Mouse (Mus musculus) lung, embryonic 16.5 days (tissue): ENCODE results near the gene Lasp1. TPM values are rescaled to one million over a fixed set of nuclear protein-coding genes. Genes with fewer than 3 reads are reported as not detected.
"Not testable (repeated sequence)": the region's sequence is repeated elsewhere in the genome, so short reads cannot be mapped to it uniquely, and the experiment has no call there.

Source experiments
- ATAC-seq: fragments of 200-750 bp; cut with Nextera tagmentation; 2 replicates; pipeline ENCODE4 v1.8.0; 2017; ENCODE audit warnings: low read depth, mild to moderate bottlenecking, moderate library complexity
- H3K27ac ChIP-seq: fragments of 300-500 bp; sonication (generic); 2 replicates; pipeline ENCODE4 v1.5.1; 2014; ENCODE audit warnings: mild to moderate bottlenecking, control low read depth, low read length
- H3K27me3 ChIP-seq: fragments of 300-500 bp; sonication (generic); 2 replicates; pipeline ENCODE4 v1.6.1; 2014; ENCODE audit warnings: low read depth, low read length, mixed read lengths; ENCODE audit not compliant: control insufficient read depth, insufficient read depth
- H3K36me3 ChIP-seq: fragments of 300-500 bp; sonication (generic); 2 replicates; pipeline ENCODE4 v1.6.1; 2014; ENCODE audit warnings: low read length; ENCODE audit not compliant: control insufficient read depth, insufficient read depth
- H3K4me1 ChIP-seq: fragments of 300-500 bp; sonication (generic); replicated peaks from 2 replicates; pipeline ENCODE4 v1.6.1; 2014; ENCODE audit warnings: low read length, mixed read lengths; ENCODE audit not compliant: control insufficient read depth, insufficient read depth
- H3K4me2 ChIP-seq: fragments of 300-500 bp; sonication (generic); 2 replicates; pipeline ENCODE4 v1.6.1; 2014; ENCODE audit warnings: low read depth, low read length, control low read depth
- H3K4me3 ChIP-seq: fragments of 300-500 bp; sonication (generic); 2 replicates; pipeline ENCODE4 v1.5.1; 2014; ENCODE audit warnings: mild to moderate bottlenecking, low read length, control low read depth
- H3K9ac ChIP-seq: fragments of 300-500 bp; sonication (generic); 2 replicates; pipeline ENCODE4 v1.6.1; 2014; ENCODE audit warnings: low read length, control low read depth
- H3K9me3 ChIP-seq: fragments of 300-500 bp; sonication (generic); 2 replicates; pipeline ENCODE4 v1.6.1; 2016; ENCODE audit warnings: low read length; ENCODE audit not compliant: control insufficient read depth
- WGBS: fragments of 180-500 bp; shearing (Covaris S2); extraction: QIAGEN DNeasy Blood & Tissue Kit; methylation state at CpG from one replicate; pipeline ENCODE4 v1.1.7; 2014; 5-methylcytosine and 5-hydroxymethylcytosine counted together
- polyA plus RNA-seq: library from polyadenylated mRNA; unstranded; fragments of >200 nt; fragmentation: Nextera tagmentation; extraction: Ambion mirVana; gene quantifications from 2 replicates; pipeline ENCODE4 v1.2.1, GENCODE M21; 2015

The Lasp1 gene
- polyA plus RNA-seq, 1 experiment from 2014 or later = 167 TPM

DNA sequence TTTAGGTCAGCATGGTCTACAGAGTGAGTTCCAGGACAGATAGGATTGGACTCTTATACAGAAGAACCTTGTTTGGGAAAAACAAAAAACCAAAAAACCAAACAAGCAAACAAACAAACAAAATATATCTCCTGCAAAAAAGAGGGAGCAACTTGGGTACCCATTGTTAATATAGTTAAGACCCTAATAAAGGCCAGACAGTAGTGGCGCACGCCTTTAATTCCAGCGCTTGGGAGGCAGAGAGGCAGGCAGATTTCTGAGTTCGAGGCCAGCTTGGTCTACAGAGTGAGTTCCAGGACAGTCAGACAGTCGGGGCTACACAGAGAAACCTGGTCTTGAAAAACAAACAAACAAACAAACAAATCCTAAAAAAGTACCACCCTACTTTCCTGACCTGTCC lies 9.1 kb upstream of the Lasp1 start:
- Histone ChIP-seq H3K9ac (no peak overlapping the region), H3K9me3 (0 out of 2 replicates have a peak, but pooled peaks cover 2% of the 10 kb centered on the region), H3K4me1 (no peaks in the 10 kb centered on the region), H3K27me3 (no peaks in the 10 kb centered on the region), H3K4me3 (no peak overlapping the region), H3K36me3 (no peaks in the 10 kb centered on the region), H3K27ac (no peak overlapping the region), H3K4me2 (no peak overlapping the region)
- no peak for ATAC-seq
- WGBS = 78% methylated on average over 5 of the region's 5 CpGs

DNA sequence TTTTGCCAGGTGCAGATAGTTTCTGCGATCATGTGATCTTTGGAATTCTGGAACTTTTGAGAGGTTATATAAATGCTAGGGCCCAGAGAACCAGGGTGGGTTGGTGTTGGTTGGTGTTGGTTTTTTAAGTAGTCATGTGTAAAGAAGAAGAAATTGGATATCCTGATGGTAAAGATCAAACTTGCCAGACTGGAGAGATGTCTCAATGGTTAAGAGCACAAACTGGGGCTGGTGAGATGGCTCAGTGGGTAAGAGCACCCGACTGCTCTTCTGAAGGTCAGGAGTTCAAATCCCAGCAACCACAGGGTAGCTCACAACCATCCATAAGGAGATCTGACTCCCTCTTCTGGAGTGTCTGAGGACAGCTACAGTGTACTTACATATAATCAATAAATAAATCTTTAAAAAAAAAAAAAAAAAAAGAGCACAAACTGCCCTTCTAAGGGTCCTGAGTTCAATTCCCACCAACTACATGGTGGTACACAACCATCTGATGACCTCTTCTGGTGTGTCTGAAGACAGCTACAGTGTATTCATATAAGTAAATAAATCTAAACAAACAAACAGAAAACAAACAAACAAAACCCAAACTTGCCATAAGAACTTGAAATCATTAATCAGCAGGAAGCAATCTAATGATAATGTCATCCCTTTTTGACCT lies 7.9 kb upstream of the Lasp1 start:
- not testable (repeated sequence) for H3K4me1 ChIP-seq, H3K4me3 ChIP-seq, H3K27ac ChIP-seq, H3K9ac ChIP-seq, H3K4me2 ChIP-seq, H3K9me3 ChIP-seq, H3K36me3 ChIP-seq, H3K27me3 ChIP-seq, ATAC-seq
- 69% methylated on average over 2 of the region's 2 CpGs for WGBS

DNA sequence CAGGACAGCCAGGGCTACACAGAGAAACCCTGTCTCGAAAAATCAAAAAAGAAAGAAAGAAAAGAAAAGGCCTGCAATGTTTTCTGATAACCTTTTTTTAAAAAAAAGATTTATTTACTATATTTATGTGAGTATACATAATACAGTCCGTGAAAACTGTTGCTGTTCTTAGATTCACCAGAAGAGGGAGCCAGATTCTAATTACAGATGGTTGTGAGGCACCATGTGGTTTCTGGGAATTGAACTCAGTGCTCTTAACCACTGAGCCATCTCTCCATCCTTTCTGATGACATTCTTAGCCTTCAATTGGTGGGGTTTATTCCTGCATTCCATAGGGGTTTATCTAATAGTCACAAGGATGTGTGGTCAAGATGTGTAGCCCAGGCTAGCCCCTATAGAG lies 5.6 kb upstream of the Lasp1 start:
- no peak overlapping the region for H3K9ac ChIP-seq
- no peaks in the 10 kb centered on the region for H3K36me3 ChIP-seq
- no peaks in the 10 kb centered on the region for H3K27me3 ChIP-seq
- H3K27ac ChIP-seq = no peak overlapping the region
- H3K4me1 ChIP-seq = peaks cover 1% of the 10 kb centered on the region; the same call in 1 of the 2 replicates
- 0 out of 2 replicates have a peak, but pooled peaks cover 2% of the 10 kb centered on the region for H3K9me3 ChIP-seq
- WGBS = 0% methylated on average over 2 of the region's 2 CpGs
- H3K4me2 ChIP-seq = no peak overlapping the region
- H3K4me3 ChIP-seq = no peak overlapping the region
- no peak for ATAC-seq

GRCm38 (mm10) chr11:97796910-97797309 lies 1.9 kb upstream of the Lasp1 start:
- no peak overlapping the region for H3K27ac ChIP-seq
- H3K9me3 ChIP-seq = 0 out of 2 replicates have a peak, but pooled peaks cover 2% of the 10 kb centered on the region
- no peak overlapping the region for H3K4me2 ChIP-seq
- H3K9ac ChIP-seq = no peak overlapping the region
- 5% methylated on average over 6 of the region's 6 CpGs for WGBS
- ATAC-seq = no peak
- H3K27me3 ChIP-seq = no peaks in the 10 kb centered on the region
- no peaks in the 10 kb centered on the region for H3K36me3 ChIP-seq
- no peak overlapping the region for H3K4me3 ChIP-seq
- peaks cover 13% of the 10 kb centered on the region for H3K4me1 ChIP-seq

DNA sequence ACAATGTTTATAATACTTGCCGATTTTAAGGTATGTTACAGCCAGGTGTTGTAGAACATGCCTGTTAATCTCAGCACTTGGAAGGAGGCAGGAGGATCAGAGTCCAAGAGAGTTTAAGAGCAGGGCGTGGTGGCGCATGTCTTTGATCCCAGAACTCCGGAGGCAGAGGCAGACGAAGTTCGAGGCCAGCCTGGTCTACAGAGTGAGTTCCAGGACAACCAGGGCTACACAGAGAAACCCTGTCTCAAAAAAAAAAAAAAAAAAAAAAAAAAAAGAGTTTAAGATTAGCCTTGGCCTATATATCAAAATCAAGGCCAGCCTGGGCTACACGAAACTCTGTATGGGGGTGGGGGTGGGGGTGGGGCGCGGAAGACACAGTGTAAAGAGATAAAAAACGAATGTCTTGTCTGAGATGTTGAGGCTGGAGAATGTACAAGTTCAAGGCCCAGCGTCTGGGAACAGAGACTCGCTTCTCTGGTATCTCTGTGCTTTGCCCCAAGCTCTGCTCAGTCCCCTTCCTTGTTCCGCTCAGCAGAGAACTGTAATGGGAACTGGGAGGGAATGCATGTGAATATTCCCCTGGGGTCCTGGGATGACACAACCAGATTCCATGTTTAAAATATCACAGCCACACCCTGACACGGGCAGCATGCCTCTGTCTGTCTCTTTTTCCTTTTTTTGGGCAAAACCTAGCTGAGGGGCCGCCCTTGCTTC lies 1.3 kb upstream of the Lasp1 start:
- Histone ChIP-seq H3K27ac (no peak overlapping the region), H3K9me3 (0 out of 2 replicates have a peak, but pooled peaks cover 2% of the 10 kb centered on the region), H3K4me1 (peaks cover 19% of the 10 kb centered on the region), H3K9ac (no peak overlapping the region; the same call in 1 of the 2 replicates), H3K4me3 (no peak overlapping the region; the same call in 1 of the 2 replicates), H3K4me2 (no peak overlapping the region), H3K36me3 (no peaks in the 10 kb centered on the region), H3K27me3 (no peaks in the 10 kb centered on the region)
- 54% methylated on average over 15 of the region's 15 CpGs for WGBS
- ATAC-seq = no peak

- Histone ChIP-seq H3K4me2 (peak overlapping the region; percentile 64), H3K36me3 (no peaks in the 10 kb centered on the region), H3K4me3 (peak overlapping the region; percentile 94; the same call in 1 of the 2 replicates), H3K27me3 (no peaks in the 10 kb centered on the region), H3K4me1 (peaks cover 25% of the 10 kb centered on the region), H3K9me3 (0 out of 2 replicates have a peak, but pooled peaks cover 2% of the 10 kb centered on the region), H3K9ac (no peak overlapping the region; the same call in 1 of the 2 replicates), H3K27ac (no peak overlapping the region)
- ATAC-seq = no peak
- WGBS = 48% methylated on average over 8 of the region's 8 CpGs
Observed at GRCm38 (mm10) chr11:97798083-97798435, 741 bp upstream of the Lasp1 start.

DNA sequence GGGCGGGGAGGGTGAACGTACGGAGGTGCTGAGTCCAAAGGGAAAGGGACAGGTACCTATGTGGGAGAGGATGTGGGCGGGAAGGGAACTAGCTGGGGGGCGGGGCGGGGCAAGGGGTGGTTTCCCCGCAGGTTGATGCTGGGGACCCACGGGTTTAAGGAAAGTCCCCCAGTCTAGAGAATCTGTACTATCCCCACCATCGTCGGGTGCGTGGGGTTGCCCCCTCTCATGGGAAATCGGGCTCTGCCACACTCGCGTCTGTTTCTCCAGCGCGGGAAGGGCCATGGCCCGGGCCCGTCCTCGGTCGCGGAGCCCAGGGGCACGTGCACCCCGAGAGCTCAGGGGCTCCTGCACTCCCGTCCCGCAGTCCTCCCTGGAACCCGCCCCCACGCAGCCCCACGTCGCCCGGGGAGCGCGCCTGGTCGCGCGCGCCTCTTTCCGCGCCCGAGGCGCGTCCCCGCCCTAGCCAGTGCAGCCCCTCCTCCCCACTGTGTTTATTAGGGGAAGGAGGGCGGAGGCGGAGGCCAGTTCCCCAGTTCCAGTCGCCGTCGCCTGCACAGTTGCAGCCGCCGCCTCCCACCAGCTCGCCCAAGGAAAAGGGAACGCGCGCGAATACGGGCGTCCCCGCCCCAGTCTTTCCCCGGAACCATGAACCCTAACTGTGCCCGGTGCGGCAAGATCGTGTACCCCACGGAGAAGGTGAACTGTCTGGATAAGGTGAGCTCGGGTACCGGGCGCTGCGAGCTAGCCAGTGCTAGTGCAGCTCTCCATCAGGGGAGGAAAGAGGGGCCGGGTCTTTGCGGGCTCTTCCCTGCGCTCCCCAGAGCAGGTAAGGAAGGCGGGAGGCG lies 570 bp downstream of the Lasp1 start:
- H3K9me3 ChIP-seq = no peaks in the 10 kb centered on the region
- peak; percentile 88 for ATAC-seq
- no peaks in the 10 kb centered on the region for H3K36me3 ChIP-seq
- peak overlapping the region; percentile 64 for H3K4me2 ChIP-seq
- peak overlapping the region; percentile 94 for H3K4me3 ChIP-seq
- peak overlapping the region; percentile 97 for H3K9ac ChIP-seq
- WGBS = under 1% methylated on average over 70 of the region's 71 CpGs
- H3K27me3 ChIP-seq = no peaks in the 10 kb centered on the region
- H3K27ac ChIP-seq = peak overlapping the region; percentile 100
- peaks cover 37% of the 10 kb centered on the region for H3K4me1 ChIP-seq

GRCm38 (mm10) chr11:97799994-97800690 lies 1.3 kb downstream of the Lasp1 start:
- H3K27ac ChIP-seq = peak overlapping the region; percentile 100
- WGBS = 0% methylated on average over 27 of the region's 43 CpGs
- ATAC-seq = peak; percentile 78
- peak overlapping the region; percentile 97 for H3K9ac ChIP-seq
- H3K4me2 ChIP-seq = peak overlapping the region; percentile 64
- H3K9me3 ChIP-seq = no peaks in the 10 kb centered on the region
- peak overlapping the region; percentile 94 for H3K4me3 ChIP-seq
- H3K36me3 ChIP-seq = no peaks in the 10 kb centered on the region
- no peaks in the 10 kb centered on the region for H3K27me3 ChIP-seq
- H3K4me1 ChIP-seq = peaks cover 45% of the 10 kb centered on the region
